Mouse (Mus musculus) CD4-positive helper T cell, adult 2 months (primary cell): ENCODE results near the gene Kcnq5.
"Not testable (repeated sequence)": the region's sequence is repeated elsewhere in the genome, so short reads cannot be mapped to it uniquely, and the experiment has no call there.

ENCODE experiments used
- DNase-seq: peaks from one replicate; pipeline ENCODE4 v3.0.0-alpha.2; 2012; ENCODE audit warnings: low read depth, missing footprints, low spot score

Kcnq5 gene

GRCm38 (mm10) chr1:21838534-21838933 lies 123.2 kb downstream of the Kcnq5 start:
- DNase-seq, result no peak

DNA sequence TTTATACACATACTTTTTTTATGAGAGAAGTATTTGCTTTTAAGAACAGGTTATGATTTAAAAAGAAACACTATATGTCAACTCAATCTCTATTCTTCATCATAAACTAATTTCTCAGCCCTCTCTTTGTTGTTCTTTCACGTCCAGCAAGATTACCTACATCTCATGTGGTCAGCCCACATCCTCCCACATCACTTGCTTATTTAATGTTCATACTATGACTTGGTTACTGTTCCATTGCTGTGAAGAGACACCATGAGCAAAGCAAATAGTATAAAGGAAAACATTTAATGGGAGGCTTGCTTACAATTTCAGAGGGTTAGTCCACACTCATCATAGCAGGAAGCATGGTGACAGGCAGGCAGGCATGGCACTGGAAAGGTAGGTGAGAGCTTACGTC lies 124.4 kb downstream of the Kcnq5 start:
- DNase-seq, result no peak

DNA sequence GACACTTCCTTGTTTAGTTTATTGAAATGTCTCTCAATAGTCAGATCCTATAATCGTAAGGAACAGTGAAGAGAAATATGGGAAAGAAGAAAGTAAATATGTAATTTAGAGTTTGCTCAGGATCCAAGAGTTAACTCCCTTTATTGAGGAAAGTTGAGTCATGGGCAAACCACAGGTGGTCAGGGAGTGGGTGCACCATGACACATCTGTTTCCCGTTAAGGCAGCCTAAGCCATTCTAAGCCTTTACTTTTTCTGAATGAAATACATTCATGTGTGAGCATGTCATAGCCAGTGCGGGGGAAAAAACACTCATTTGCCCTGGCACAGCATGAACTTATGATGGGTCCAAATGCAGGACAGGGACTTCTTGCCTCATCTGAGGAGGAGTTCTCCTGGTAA lies 125.4 kb downstream of the Kcnq5 start:
- DNase-seq, result no peak

- peak; percentile 8 for DNase-seq
Measured at GRCm38 (mm10) chr1:21829909-21830455, 131.8 kb downstream of the Kcnq5 start.

DNA sequence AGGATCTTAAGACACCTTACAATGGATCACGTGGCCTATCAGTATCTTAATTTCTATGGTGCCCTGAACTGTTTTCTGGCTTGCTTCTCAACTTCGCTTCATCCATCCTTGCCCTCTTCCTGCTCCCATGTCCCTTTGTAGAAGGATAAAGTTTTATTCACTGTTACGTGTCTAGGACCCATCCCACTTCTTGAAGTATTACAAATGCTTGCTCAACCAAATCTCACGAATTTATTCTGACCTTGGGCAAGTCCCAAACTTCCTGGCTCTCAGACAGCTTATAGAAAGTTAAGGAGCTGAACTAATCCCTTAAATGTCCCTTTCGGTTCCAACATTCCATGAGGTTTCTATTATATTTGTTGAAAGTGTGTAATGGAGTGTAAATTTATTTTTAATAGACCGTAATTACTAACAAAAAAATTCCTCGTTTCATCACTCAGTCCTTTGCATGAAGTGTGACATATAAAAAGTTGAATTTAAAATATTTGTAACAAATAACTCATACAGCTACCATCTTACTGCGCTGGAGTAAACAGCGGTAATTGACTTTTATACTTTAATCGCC lies 141.6 kb downstream of the Kcnq5 start:
- DNase-seq, result no peak

DNA sequence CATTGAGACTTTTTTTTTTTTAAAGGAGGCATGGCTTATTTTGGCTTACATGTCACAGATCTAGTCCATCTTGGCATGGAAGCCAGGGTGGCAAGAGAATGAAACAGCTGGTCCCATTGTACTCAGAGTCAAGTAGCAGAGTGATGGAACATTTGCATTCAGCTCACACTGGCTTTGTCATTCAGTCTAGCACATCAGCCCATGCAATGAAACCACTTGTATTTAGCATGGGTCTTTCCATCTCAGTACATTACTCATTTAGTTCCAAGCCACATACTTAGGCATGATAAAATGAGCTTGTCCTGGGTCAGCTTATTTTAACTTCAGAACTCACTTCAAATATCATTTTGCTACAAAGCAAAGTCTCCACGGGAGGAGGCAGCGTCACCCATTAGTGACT lies 156.7 kb downstream of the Kcnq5 start:
- DNase-seq, result no peak

- no peak for DNase-seq
Measured at GRCm38 (mm10) chr1:21804477-21804866, 157.3 kb downstream of the Kcnq5 start.

GRCm38 (mm10) chr1:21803751-21804476 lies 157.8 kb downstream of the Kcnq5 start:
- no peak for DNase-seq

- peak; percentile 26 for DNase-seq
Measured at GRCm38 (mm10) chr1:21780746-21781145, 181.0 kb downstream of the Kcnq5 start.

GRCm38 (mm10) chr1:21777560-21777959 lies 184.2 kb downstream of the Kcnq5 start:
- no peak for DNase-seq

GRCm38 (mm10) chr1:21773931-21774330 lies 187.8 kb downstream of the Kcnq5 start:
- DNase-seq, result no peak

DNA sequence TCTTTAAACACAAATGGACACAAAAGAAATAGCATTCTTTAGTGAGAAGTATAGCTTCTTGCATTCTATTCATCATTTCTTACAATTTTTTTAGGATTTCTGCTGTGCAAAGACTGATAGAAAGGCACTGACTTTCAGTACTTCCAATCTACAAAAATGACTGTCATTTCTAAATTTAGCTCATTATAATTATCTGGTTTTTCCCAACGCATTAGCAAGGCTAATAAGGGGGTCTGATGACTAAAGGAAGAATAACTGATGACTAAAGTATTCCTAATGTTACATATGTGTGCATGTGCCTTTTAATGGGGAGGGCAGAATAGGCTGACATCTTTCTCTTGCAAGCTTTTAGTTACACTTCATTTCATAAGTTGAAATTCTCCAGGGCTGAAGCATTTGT lies 191.2 kb downstream of the Kcnq5 start:
- no peak for DNase-seq

- no peak for DNase-seq
Measured at GRCm38 (mm10) chr1:21749297-21749696, 212.4 kb downstream of the Kcnq5 start.

DNA sequence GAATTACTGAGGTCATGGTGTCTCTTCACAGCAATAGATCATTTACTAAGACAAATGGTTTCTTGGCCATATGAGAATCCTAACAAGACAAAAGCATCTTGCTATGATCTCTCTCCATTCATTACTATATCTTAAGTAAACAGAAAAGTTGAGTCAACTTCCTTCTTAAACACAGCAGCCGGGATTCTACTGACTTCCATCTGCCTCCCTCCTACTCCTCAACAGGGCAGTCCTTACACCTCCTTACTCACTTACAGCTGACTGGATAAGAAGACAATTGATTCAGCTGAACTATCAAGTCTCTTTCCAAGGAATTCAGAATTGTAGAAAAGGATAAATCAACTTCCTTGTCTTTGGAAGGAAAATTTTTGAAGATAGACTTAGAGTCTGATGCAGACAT lies 232.6 kb downstream of the Kcnq5 start:
- no peak for DNase-seq

- DNase-seq, result not testable (repeated sequence)
Measured at GRCm38 (mm10) chr1:21723231-21723630, 238.5 kb downstream of the Kcnq5 start.

DNA sequence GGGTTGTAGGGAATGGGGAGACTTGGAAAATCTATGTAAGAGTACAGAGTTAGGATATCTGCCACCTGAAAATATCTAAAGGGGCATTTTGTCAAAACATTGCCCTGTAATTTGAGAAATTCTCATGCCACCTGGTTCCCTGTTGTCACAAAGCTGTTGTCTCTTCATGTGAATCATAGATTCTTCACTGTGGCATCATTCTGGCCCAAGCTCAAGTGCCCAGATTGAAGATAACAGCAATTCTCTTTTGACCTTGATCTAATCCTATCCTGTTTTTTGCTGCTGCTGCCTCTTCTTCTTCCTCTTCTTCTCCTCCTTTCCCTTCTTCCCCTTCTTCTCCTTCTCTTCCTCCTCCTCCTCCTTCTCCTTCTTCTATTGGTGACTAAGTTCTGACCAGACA lies 240.5 kb downstream of the Kcnq5 start:
- no peak for DNase-seq

DNA sequence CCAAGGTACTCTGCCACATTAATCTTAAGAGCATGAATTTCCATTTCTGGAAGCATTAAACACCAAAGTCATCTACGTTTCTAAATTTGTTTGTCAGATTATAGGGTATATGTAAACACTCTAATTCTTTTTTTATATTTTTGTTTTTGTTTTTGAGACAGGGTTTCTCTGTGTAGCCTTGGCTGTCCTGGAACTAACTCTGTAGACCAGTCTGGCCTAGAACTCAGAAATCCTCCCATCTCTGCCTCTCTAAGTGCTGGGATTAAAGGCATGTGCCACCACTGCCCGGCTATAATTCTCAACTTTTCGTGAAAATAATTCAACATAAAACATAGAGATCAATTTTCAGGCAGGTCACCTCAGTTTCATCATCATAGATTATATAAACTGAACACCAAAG lies 246.9 kb downstream of the Kcnq5 start:
- no peak for DNase-seq

GRCm38 (mm10) chr1:21712711-21713110 lies 249.0 kb downstream of the Kcnq5 start:
- no peak for DNase-seq

GRCm38 (mm10) chr1:21690458-21690857 lies 271.3 kb downstream of the Kcnq5 start:
- DNase-seq, result no peak

GRCm38 (mm10) chr1:21688918-21689317 lies 272.8 kb downstream of the Kcnq5 start:
- no peak for DNase-seq

GRCm38 (mm10) chr1:21684444-21684843 lies 277.3 kb downstream of the Kcnq5 start:
- DNase-seq, result no peak

- no peak for DNase-seq
Measured at GRCm38 (mm10) chr1:21676805-21677204, 284.9 kb downstream of the Kcnq5 start.

DNA sequence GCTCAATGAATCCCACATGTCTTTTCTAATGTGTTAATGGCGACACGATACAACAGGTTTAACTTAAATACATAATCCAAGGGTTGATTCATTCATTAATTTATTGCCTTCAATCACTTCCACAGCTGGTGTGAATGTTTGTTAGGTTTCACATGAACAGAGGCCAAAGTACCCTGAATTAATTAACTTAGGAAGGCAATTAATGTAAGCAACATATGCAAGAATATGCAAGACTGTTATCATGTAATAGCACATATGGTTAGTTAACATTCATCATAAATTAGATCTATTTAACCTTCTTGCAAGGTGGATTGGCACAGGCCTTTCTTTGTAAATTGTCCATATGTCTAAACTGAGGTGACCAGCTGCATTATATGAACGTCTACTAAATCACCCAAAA lies 300.9 kb downstream of the Kcnq5 start:
- no peak for DNase-seq
